Mouse (Mus musculus) ES-E14 (cell line): Measurements from ENCODE around the gene Sept9.

Experiments
- CHD2 ChIP-seq: IDR thresholded peaks from 2 replicates; pipeline ENCODE4 v1.6.1; 2014; ENCODE audit warnings: mild to moderate bottlenecking, low read depth, low read length, inconsistent platforms
- HCFC1 ChIP-seq: IDR thresholded peaks from 2 replicates; pipeline ENCODE4 v1.6.1; 2012; ENCODE audit warnings: low read length, inconsistent platforms, borderline replicate concordance; ENCODE audit not compliant: insufficient read depth
- MAFK ChIP-seq: IDR thresholded peaks from 2 replicates; pipeline ENCODE4 v1.6.1; 2014; ENCODE audit warnings: mild to moderate bottlenecking, low read depth, low read length, inconsistent platforms; ENCODE audit not compliant: insufficient read depth
- ZC3H11A ChIP-seq: IDR thresholded peaks from 2 replicates; pipeline ENCODE4 v1.6.1; 2012; ENCODE audit warnings: low read depth, mild to moderate bottlenecking, inconsistent platforms, low read length, borderline replicate concordance
- ZNF384 ChIP-seq: IDR thresholded peaks from 2 replicates; pipeline ENCODE4 v1.6.1; 2012; ENCODE audit warnings: low read depth, low read length, inconsistent platforms

GRCm38 (mm10) chr11:117232032-117232431, 32.6 kb downstream of the Sept9 start:
- no peak for TF ChIP-seq ZC3H11A
- TF ChIP-seq HCFC1, result no peak
- TF ChIP-seq MAFK, result no peak
- no peak for TF ChIP-seq ZNF384
- no peak for TF ChIP-seq CHD2
